Mouse (Mus musculus): ENCODE data around the gene Sv2b. TPM values are rescaled to one million over a fixed set of nuclear protein-coding genes. Genes with fewer than 3 reads are reported as not detected.

Sv2b gene
- polyA plus RNA-seq, 1 experiment: 0.29 TPM

DNA sequence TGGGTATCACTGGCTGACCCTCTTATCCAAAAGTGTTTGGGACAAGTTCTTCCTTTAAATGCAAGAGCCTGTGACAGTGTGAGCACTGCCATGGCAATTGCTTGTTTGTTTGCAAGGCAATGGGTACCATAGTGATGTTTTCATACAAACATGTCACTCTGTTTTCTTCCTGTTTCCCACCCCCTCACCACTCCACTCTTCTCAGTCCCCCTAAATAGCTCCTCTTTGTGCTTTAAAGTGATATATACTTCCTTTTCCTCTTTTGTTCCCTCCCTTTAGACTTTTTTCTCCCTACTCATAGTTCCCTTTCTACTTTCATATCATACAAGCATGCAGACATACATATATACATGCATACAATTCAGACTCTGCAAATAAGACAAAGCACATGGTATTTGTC is 10.9 kb upstream of the Sv2b start:
- H3K27me3 ChIP-seq (ENCODE audit: control insufficient read depth, insufficient read depth, insufficient read length): no peaks in the 10 kb centered on the region
- no peaks in the 10 kb centered on the region for H3K79me2 ChIP-seq (ENCODE audit: control insufficient read depth, insufficient read depth)
- TF ChIP-seq E2F4 (IDR thresholded peaks at IDR 0.05; ENCODE audit: insufficient read depth) (no peak), CEBPB (IDR thresholded peaks at IDR 0.05; ENCODE audit: insufficient read depth, poor library complexity, severe bottlenecking) (no peak), POLR2A (IDR thresholded peaks at IDR 0.05; ENCODE audit: insufficient read length, low read depth) (no peak), REST (IDR thresholded peaks at IDR 0.05; ENCODE audit: insufficient read depth, insufficient read length) (no peak), POLR2AphosphoS2 (IDR thresholded peaks at IDR 0.05; ENCODE audit: insufficient read length, low read depth) (no peak), SRF (IDR thresholded peaks at IDR 0.05; ENCODE audit: control insufficient read depth, insufficient read length, low read depth) (no peak), MAX (IDR thresholded peaks at IDR 0.05; ENCODE audit: low read depth) (no peak), USF1 (IDR thresholded peaks at IDR 0.05; ENCODE audit: low read depth) (no peak), TCF3 (IDR thresholded peaks at IDR 0.05; ENCODE audit: insufficient read length, low read depth) (no peak)
- no peak overlapping the region for H3K4me3 ChIP-seq
- no peak overlapping the region for H3K4me2 ChIP-seq (ENCODE audit: low read depth)
- H3ac ChIP-seq (ENCODE audit: control insufficient read depth, insufficient read length): no peak overlapping the region
- no peaks in the 10 kb centered on the region for H3K36me3 ChIP-seq (ENCODE audit: control insufficient read depth, insufficient read depth)

DNA sequence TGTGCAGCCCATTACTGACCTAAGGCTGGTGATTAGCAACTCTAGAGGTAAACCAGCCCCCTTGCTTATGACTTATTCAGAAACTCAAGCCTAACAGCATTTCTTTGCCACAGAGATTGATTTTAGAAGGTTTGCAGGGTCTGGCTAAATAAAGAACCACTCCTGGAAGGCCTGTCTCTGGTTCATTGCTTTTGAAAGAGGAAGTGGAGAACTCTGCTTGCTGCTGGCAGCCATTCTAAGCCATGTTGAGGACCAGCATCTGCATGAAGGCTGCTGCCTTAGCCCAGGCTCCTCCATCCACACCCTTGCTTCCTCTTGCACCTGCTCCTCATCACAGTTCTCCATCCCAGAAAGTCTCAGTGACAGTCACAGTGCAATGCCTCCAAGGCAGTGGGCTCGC is 9.3 kb upstream of the Sv2b start:
- no peak for TF ChIP-seq USF1 (IDR thresholded peaks at IDR 0.05; ENCODE audit: low read depth)
- no peak for TF ChIP-seq MYOD1 (IDR thresholded peaks at IDR 0.05; ENCODE audit: control insufficient read depth in 1 of 3, insufficient read length in 2 of 3, low read depth in 2 of 3)
- no peak for TF ChIP-seq POLR2AphosphoS2 (IDR thresholded peaks at IDR 0.05; ENCODE audit: insufficient read length, low read depth)
- TF ChIP-seq POLR2A (IDR thresholded peaks at IDR 0.05; ENCODE audit: insufficient read length, low read depth): no peak
- TF ChIP-seq MAX (IDR thresholded peaks at IDR 0.05; ENCODE audit: low read depth): no peak
- no peak for TF ChIP-seq E2F4 (IDR thresholded peaks at IDR 0.05; ENCODE audit: insufficient read depth)
- TF ChIP-seq TCF12 (IDR thresholded peaks at IDR 0.05; ENCODE audit: insufficient read depth, poor library complexity, severe bottlenecking): no peak
- TF ChIP-seq TCF3 (IDR thresholded peaks at IDR 0.05; ENCODE audit: insufficient read length, low read depth): no peak
- TF ChIP-seq CEBPB (IDR thresholded peaks at IDR 0.05; ENCODE audit: insufficient read depth, poor library complexity, severe bottlenecking): no peak
- no peak for TF ChIP-seq REST (IDR thresholded peaks at IDR 0.05; ENCODE audit: insufficient read depth, insufficient read length)
- no peak for TF ChIP-seq SRF (IDR thresholded peaks at IDR 0.05; ENCODE audit: control insufficient read depth, insufficient read length, low read depth)
- TF ChIP-seq MYOG (IDR thresholded peaks at IDR 0.05; ENCODE audit: control insufficient read depth in 1 of 3, insufficient read depth in 1 of 3, insufficient read length in 2 of 3, low read depth in 2 of 3): no peak
- Histone ChIP-seq H3K4me2 (ENCODE audit: low read depth) (no peak overlapping the region), H3ac (ENCODE audit: control insufficient read depth, insufficient read length) (no peak overlapping the region), H3K27me3 (ENCODE audit: control insufficient read depth, insufficient read depth, insufficient read length) (no peaks in the 10 kb centered on the region), H3K79me2 (ENCODE audit: control insufficient read depth, insufficient read depth) (no peaks in the 10 kb centered on the region), H3K36me3 (ENCODE audit: control insufficient read depth, insufficient read depth) (no peaks in the 10 kb centered on the region), H3K4me3 (no peak overlapping the region)

DNA sequence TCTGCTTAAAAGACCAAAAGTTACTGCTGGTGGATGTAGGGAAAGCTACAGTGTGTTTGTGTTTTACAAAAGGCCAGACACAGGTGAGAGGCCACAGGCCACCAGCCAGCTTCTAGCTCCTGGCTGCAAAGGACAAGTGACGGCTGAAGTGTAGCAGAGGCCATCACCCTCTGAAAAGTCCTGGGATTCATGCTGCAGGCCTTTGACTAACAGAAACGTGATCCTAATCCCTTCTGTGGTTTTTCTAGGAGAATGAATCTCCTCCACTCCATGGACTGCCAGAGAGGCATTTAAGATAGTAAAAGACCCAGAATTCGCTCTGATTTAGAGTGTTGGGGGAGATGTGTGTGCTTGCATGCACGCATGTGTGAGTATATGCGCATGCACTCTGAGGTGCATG is 5.8 kb upstream of the Sv2b start:
- H3ac ChIP-seq (ENCODE audit: control insufficient read depth, insufficient read length): no peak overlapping the region
- no peak for TF ChIP-seq POLR2AphosphoS2 (IDR thresholded peaks at IDR 0.05; ENCODE audit: insufficient read length, low read depth)
- no peak for TF ChIP-seq REST (IDR thresholded peaks at IDR 0.05; ENCODE audit: insufficient read depth, insufficient read length)
- no peak for TF ChIP-seq MYOD1 (IDR thresholded peaks at IDR 0.05; ENCODE audit: control insufficient read depth in 1 of 3, insufficient read length in 2 of 3, low read depth in 2 of 3)
- no peak for TF ChIP-seq SRF (IDR thresholded peaks at IDR 0.05; ENCODE audit: control insufficient read depth, insufficient read length, low read depth)
- no peak for TF ChIP-seq CEBPB (IDR thresholded peaks at IDR 0.05; ENCODE audit: insufficient read depth, poor library complexity, severe bottlenecking)
- TF ChIP-seq TCF3 (IDR thresholded peaks at IDR 0.05; ENCODE audit: insufficient read length, low read depth): no peak
- TF ChIP-seq MAX (IDR thresholded peaks at IDR 0.05; ENCODE audit: low read depth): no peak
- no peak for TF ChIP-seq USF1 (IDR thresholded peaks at IDR 0.05; ENCODE audit: low read depth)
- TF ChIP-seq TCF12 (IDR thresholded peaks at IDR 0.05; ENCODE audit: insufficient read depth, poor library complexity, severe bottlenecking): no peak
- TF ChIP-seq E2F4 (IDR thresholded peaks at IDR 0.05; ENCODE audit: insufficient read depth): no peak
- TF ChIP-seq POLR2A (IDR thresholded peaks at IDR 0.05; ENCODE audit: insufficient read length, low read depth): no peak
- TF ChIP-seq MYOG (IDR thresholded peaks at IDR 0.05; ENCODE audit: control insufficient read depth in 1 of 3, insufficient read depth in 1 of 3, insufficient read length in 2 of 3, low read depth in 2 of 3): no peak
- no peak overlapping the region for H3K4me2 ChIP-seq (ENCODE audit: low read depth)
- no peaks in the 10 kb centered on the region for H3K36me3 ChIP-seq (ENCODE audit: control insufficient read depth, insufficient read depth)
- no peaks in the 10 kb centered on the region for H3K27me3 ChIP-seq (ENCODE audit: control insufficient read depth, insufficient read depth, insufficient read length)
- no peak overlapping the region for H3K4me3 ChIP-seq
- H3K79me2 ChIP-seq (ENCODE audit: control insufficient read depth, insufficient read depth): no peaks in the 10 kb centered on the region

DNA sequence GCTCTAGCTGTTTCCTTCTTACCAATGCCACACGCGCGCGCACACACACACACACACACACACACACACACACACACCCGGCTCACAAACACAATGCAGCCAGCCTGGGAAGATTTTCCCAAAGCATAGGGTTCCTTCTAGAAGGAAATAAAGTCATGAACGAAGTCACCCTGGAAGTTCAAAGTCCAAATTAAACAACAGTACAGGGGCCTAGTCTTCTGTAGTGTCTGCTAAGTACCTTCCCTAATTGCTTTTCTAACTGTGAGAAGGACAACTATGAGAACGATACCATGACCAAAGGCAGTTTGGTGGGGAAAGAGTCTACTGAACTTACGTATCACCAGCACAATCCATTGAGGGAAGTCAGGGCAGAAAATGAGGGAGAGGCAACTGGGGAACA is 508 bp upstream of the Sv2b start:
- Histone ChIP-seq H3K4me3 (no peak overlapping the region), H3K79me2 (ENCODE audit: control insufficient read depth, insufficient read depth) (no peaks in the 10 kb centered on the region), H3K4me2 (ENCODE audit: low read depth) (no peak overlapping the region), H3ac (ENCODE audit: control insufficient read depth, insufficient read length) (no peak overlapping the region), H3K27me3 (ENCODE audit: control insufficient read depth, insufficient read depth, insufficient read length) (peaks cover 9% of the 10 kb centered on the region), H3K36me3 (ENCODE audit: control insufficient read depth, insufficient read depth) (no peaks in the 10 kb centered on the region)
- TF ChIP-seq POLR2A (IDR thresholded peaks at IDR 0.05; ENCODE audit: insufficient read length, low read depth) (no peak), SRF (IDR thresholded peaks at IDR 0.05; ENCODE audit: control insufficient read depth, insufficient read length, low read depth) (no peak), MAX (IDR thresholded peaks at IDR 0.05; ENCODE audit: low read depth) (no peak), MYOG (IDR thresholded peaks at IDR 0.05; ENCODE audit: control insufficient read depth in 1 of 3, insufficient read depth in 1 of 3, insufficient read length in 2 of 3, low read depth in 2 of 3) (no peak), TCF3 (IDR thresholded peaks at IDR 0.05; ENCODE audit: insufficient read length, low read depth) (no peak), MYOD1 (IDR thresholded peaks at IDR 0.05; ENCODE audit: control insufficient read depth in 1 of 3, insufficient read length in 2 of 3, low read depth in 2 of 3) (no peak), REST (IDR thresholded peaks at IDR 0.05; ENCODE audit: insufficient read depth, insufficient read length) (no peak), TCF12 (IDR thresholded peaks at IDR 0.05; ENCODE audit: insufficient read depth, poor library complexity, severe bottlenecking) (no peak), CEBPB (IDR thresholded peaks at IDR 0.05; ENCODE audit: insufficient read depth, poor library complexity, severe bottlenecking) (no peak), POLR2AphosphoS2 (IDR thresholded peaks at IDR 0.05; ENCODE audit: insufficient read length, low read depth) (no peak)

DNA sequence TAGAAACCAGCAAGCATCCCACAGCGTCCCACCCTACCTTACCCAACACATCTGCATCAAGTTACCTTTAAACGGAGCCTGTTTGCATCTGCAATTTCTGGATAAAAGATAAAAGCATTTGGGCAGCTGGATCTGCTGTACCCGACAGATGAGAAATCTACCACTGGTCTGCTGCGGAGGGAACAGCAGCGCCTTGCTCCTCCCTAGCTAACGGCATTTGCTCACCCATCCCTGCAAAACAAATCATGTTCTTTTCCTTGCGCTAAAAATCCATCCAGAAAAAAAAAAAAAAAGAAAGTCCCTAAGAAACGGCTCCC is 964 bp downstream of the Sv2b start:
- TF ChIP-seq CEBPB (IDR thresholded peaks at IDR 0.05; ENCODE audit: insufficient read depth, poor library complexity, severe bottlenecking) (no peak), USF1 (IDR thresholded peaks at IDR 0.05; ENCODE audit: low read depth) (no peak), REST (IDR thresholded peaks at IDR 0.05; ENCODE audit: insufficient read depth, insufficient read length) (no peak), POLR2A (IDR thresholded peaks at IDR 0.05; ENCODE audit: insufficient read length, low read depth) (no peak), SRF (IDR thresholded peaks at IDR 0.05; ENCODE audit: control insufficient read depth, insufficient read length, low read depth) (no peak), POLR2AphosphoS2 (IDR thresholded peaks at IDR 0.05; ENCODE audit: insufficient read length, low read depth) (no peak), MYOD1 (IDR thresholded peaks at IDR 0.05; ENCODE audit: control insufficient read depth in 1 of 3, insufficient read length in 2 of 3, low read depth in 2 of 3) (no peak), MYOG (IDR thresholded peaks at IDR 0.05; ENCODE audit: control insufficient read depth in 1 of 3, insufficient read depth in 1 of 3, insufficient read length in 2 of 3, low read depth in 2 of 3) (no peak), E2F4 (IDR thresholded peaks at IDR 0.05; ENCODE audit: insufficient read depth) (no peak), TCF12 (IDR thresholded peaks at IDR 0.05; ENCODE audit: insufficient read depth, poor library complexity, severe bottlenecking) (no peak), TCF3 (IDR thresholded peaks at IDR 0.05; ENCODE audit: insufficient read length, low read depth) (no peak), MAX (IDR thresholded peaks at IDR 0.05; ENCODE audit: low read depth) (no peak)

More for the DNA sequence above, 964 bp downstream of the Sv2b start:
- Histone ChIP-seq H3K36me3 (ENCODE audit: control insufficient read depth, insufficient read depth) (no peaks in the 10 kb centered on the region), H3K79me2 (ENCODE audit: control insufficient read depth, insufficient read depth) (no peaks in the 10 kb centered on the region), H3K4me2 (ENCODE audit: low read depth) (peak overlapping the region; percentile 61), H3ac (ENCODE audit: control insufficient read depth, insufficient read length) (no peak overlapping the region), H3K27me3 (ENCODE audit: control insufficient read depth, insufficient read depth, insufficient read length) (peaks cover 9% of the 10 kb centered on the region), H3K4me3 (no peak overlapping the region)
